27 mouse cellular contexts compared by ENCODE assay signal in the genomic region with DNA sequence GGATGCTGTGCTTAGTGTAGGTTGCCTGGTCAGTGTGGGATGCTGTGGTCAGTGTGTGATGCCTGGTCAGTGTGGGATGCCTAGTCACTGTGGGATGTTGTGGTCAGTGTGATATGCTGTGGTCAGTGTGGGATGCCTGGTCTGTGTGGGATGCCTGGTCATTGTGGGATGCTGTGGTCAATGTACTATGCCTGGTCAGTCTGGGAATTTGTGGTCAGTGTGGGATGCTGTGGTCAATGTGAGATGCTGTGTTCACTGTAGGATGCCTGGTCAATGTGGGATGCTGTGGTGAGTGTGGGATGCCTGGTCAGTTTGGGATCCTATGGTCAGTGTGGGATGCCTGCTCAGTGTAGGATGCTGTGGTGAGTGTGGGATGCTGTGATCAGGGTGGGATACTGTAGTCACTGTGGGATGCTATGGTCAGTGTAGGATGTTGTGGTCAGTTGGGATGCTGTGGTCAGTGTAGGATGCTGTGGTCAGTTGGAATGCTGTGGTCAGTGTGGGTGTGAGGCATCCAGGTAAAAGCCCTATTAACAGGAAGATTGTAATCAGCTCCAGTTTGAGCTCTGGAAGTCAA. TPM values are rescaled to one million over a fixed set of nuclear protein-coding genes. Genes with fewer than 3 reads are reported as not detected.
DNase-seq lines count a peak whose midpoint lies in the region; ATAC-seq and TF ChIP-seq lines count a peak whose summit lies in the region.
"Had no signal": no experiment of that assay in that cellular context is flagged by ENCODE, and none has a peak within 500 bp of the region (broad histone marks: within the 10 kb centered on the region; RNA-seq: fewer than 3 reads in every experiment).

No protein-coding gene starts in this region.

- no peaks in the 10 kb centered on the region for H3K4me1 ChIP-seq in heart, embryonic 12.5 days (replicated peaks)
- no peaks in the 10 kb centered on the region for H3K4me1 ChIP-seq in midbrain, embryonic 13.5 days (replicated peaks)
- no peaks in the 10 kb centered on the region for H3K4me1 ChIP-seq in midbrain, embryonic 10.5 days
- H3K4me1 ChIP-seq in G1E (ENCODE audit: insufficient read depth, low read depth, low read length) = no peaks in the 10 kb centered on the region
- peaks cover 2% of the 10 kb centered on the region for H3K4me1 ChIP-seq in embryonic facial prominence, embryonic 13.5 days
- H3K4me1 ChIP-seq: limb, embryonic 10.5 days; limb, embryonic 15.5 days; liver, embryonic 15.5 days; midbrain, embryonic 15.5 days; neural tube, embryonic 12.5 days had no signal

- 0 out of 2 replicates have a peak, but pooled peaks have one; percentile 25 for ATAC-seq in heart, embryonic 12.5 days (ENCODE audit: insufficient number of reproducible peaks, low FRiP score)
- peak; percentile 40; the same call in 1 of the 2 replicates for ATAC-seq in midbrain, embryonic 13.5 days
- ATAC-seq in G1E (ENCODE audit: extremely low read depth, insufficient number of reproducible peaks, low FRiP score, poor library complexity, severe bottlenecking) = no peak
- ATAC-seq in embryonic facial prominence, embryonic 13.5 days (ENCODE audit: insufficient number of reproducible peaks, insufficient read depth, low FRiP score, low TSS enrichment, low read depth) = 0 out of 2 replicates have a peak, but pooled peaks have one; percentile 43
- ATAC-seq: forebrain, embryonic 14.5 days; intestine, postnatal 0 days; midbrain, embryonic 15.5 days had no signal

- H3K9me3 ChIP-seq in heart, embryonic 12.5 days (replicated peaks) = no peaks in the 10 kb centered on the region
- H3K9me3 ChIP-seq in midbrain, embryonic 13.5 days = no peaks in the 10 kb centered on the region
- no peaks in the 10 kb centered on the region for H3K9me3 ChIP-seq in midbrain, embryonic 10.5 days (replicated peaks)
- peaks cover 33% of the 10 kb centered on the region for H3K9me3 ChIP-seq in G1E (replicated peaks)
- no peaks in the 10 kb centered on the region for H3K9me3 ChIP-seq in embryonic facial prominence, embryonic 13.5 days
- H3K9me3 ChIP-seq: limb, embryonic 10.5 days; limb, embryonic 15.5 days; liver, embryonic 15.5 days; midbrain, embryonic 15.5 days; neural tube, embryonic 12.5 days had no signal

- intact Hi-C loops in heart, postnatal 14 days (cut with DNase I) = no loop called here

- TF ChIP-seq CTCF in G1E (IDR thresholded peaks at IDR 0.05; ENCODE audit: low read depth, low read length) = no peak

- no peak overlapping the region for H3K27ac ChIP-seq in heart, embryonic 12.5 days (ENCODE audit: poor library complexity, severe bottlenecking)
- H3K27ac ChIP-seq in midbrain, embryonic 13.5 days = no peak overlapping the region
- no peak overlapping the region for H3K27ac ChIP-seq in midbrain, embryonic 10.5 days (replicated peaks)
- H3K27ac ChIP-seq in embryonic facial prominence, embryonic 13.5 days = no peak overlapping the region
- H3K27ac ChIP-seq: hindbrain, embryonic 14.5 days; limb, embryonic 15.5 days; liver, embryonic 15.5 days; midbrain, embryonic 15.5 days; neural tube, embryonic 12.5 days had no signal

- no peak overlapping the region for H3K9ac ChIP-seq in heart, embryonic 12.5 days
- H3K9ac ChIP-seq in midbrain, embryonic 13.5 days (replicated peaks) = no peak overlapping the region
- no peak overlapping the region for H3K9ac ChIP-seq in embryonic facial prominence, embryonic 13.5 days
- H3K9ac ChIP-seq: hindbrain, embryonic 14.5 days; limb, embryonic 15.5 days; liver, embryonic 15.5 days; midbrain, embryonic 15.5 days; neural tube, embryonic 12.5 days had no signal

- no peak overlapping the region for H3K4me2 ChIP-seq in heart, embryonic 12.5 days
- H3K4me2 ChIP-seq in midbrain, embryonic 13.5 days (replicated peaks) = no peak overlapping the region
- no peak overlapping the region for H3K4me2 ChIP-seq in embryonic facial prominence, embryonic 13.5 days
- H3K4me2 ChIP-seq: hindbrain, embryonic 14.5 days; limb, embryonic 15.5 days; liver, embryonic 15.5 days; midbrain, embryonic 15.5 days; neural tube, embryonic 12.5 days had no signal

- no peaks in the 10 kb centered on the region for H3K36me3 ChIP-seq in heart, embryonic 12.5 days
- no peaks in the 10 kb centered on the region for H3K36me3 ChIP-seq in midbrain, embryonic 13.5 days
- no peaks in the 10 kb centered on the region for H3K36me3 ChIP-seq in midbrain, embryonic 10.5 days
- no peaks in the 10 kb centered on the region for H3K36me3 ChIP-seq in G1E (replicated peaks)
- H3K36me3 ChIP-seq in embryonic facial prominence, embryonic 13.5 days = no peaks in the 10 kb centered on the region
- H3K36me3 ChIP-seq: limb, embryonic 10.5 days; limb, embryonic 15.5 days; liver, embryonic 15.5 days; midbrain, embryonic 15.5 days; neural tube, embryonic 12.5 days had no signal

- no peak overlapping the region for H3K4me3 ChIP-seq in heart, embryonic 12.5 days
- H3K4me3 ChIP-seq in midbrain, embryonic 13.5 days (replicated peaks) = no peak overlapping the region
- H3K4me3 ChIP-seq in midbrain, embryonic 10.5 days = no peak overlapping the region
- H3K4me3 ChIP-seq in G1E (ENCODE audit: low read depth, low read length) = peak overlapping the region; percentile 17; the same call in 1 of the 2 replicates
- H3K4me3 ChIP-seq in embryonic facial prominence, embryonic 13.5 days = no peak overlapping the region
- H3K4me3 ChIP-seq: limb, embryonic 10.5 days; limb, embryonic 15.5 days; liver, embryonic 15.5 days; midbrain, embryonic 15.5 days; neural tube, embryonic 12.5 days had no signal

- no peak for DNase-seq in heart, postnatal 14 days
- no peak for DNase-seq in midbrain, embryonic 10.5 days (ENCODE audit: low spot score)
- DNase-seq in G1E (ENCODE audit: low spot score) = no peak
- DNase-seq in urinary bladder, postnatal 36 days (ENCODE audit: low spot score in 2 of 2) = no peak
- DNase-seq in adrenal gland, postnatal 36 days = no peak
- DNase-seq: adrenal gland, postnatal 14 days; cerebellum, adult 8-10 months; cerebellum, postnatal 25 days; gastrocnemius, postnatal 14 days; heart, postnatal 36 days; kidney, adult 9 months; kidney, postnatal 10 days; layer of hippocampus, adult 9-11 months; lung, postnatal 36 days; right cerebral cortex, postnatal 4 days had no signal

- no peaks in the 10 kb centered on the region for H3K27me3 ChIP-seq in heart, embryonic 12.5 days (replicated peaks)
- H3K27me3 ChIP-seq in midbrain, embryonic 13.5 days = no peaks in the 10 kb centered on the region
- no peaks in the 10 kb centered on the region for H3K27me3 ChIP-seq in midbrain, embryonic 10.5 days (ENCODE audit: low read depth, poor library complexity, severe bottlenecking)
- no peaks in the 10 kb centered on the region for H3K27me3 ChIP-seq in G1E (ENCODE audit: insufficient read depth, low read length)
- no peaks in the 10 kb centered on the region for H3K27me3 ChIP-seq in embryonic facial prominence, embryonic 13.5 days
- H3K27me3 ChIP-seq: limb, embryonic 15.5 days; liver, embryonic 15.5 days; midbrain, embryonic 15.5 days; neural tube, embryonic 12.5 days had no signal

RNA-seq across cellular contexts. Expression of gene Tmem26, which starts 27.6 kb away (rescaled TPM):
- 6.3 and 6.8 TPM in 2 replicates for polyA plus RNA-seq in heart, embryonic 12.5 days (2016; fragmentation: Nextera tagmentation; extraction: Ambion mirVana)
- under 1 TPM; 0.33 to 0.41 TPM for total RNA-seq in heart, postnatal 14 days (2021)
- polyA plus RNA-seq in midbrain, embryonic 13.5 days (2015; fragmentation: Nextera tagmentation; extraction: Ambion mirVana) = 2.7 and 3.0 TPM in 2 replicates
- polyA plus RNA-seq in midbrain, embryonic 10.5 days (2016; fragmentation: Nextera tagmentation; extraction: Ambion mirVana) = 1.5 and 2.2 TPM in 2 replicates
- not detected in 2 replicates for total RNA-seq in G1E (2014; fragmentation: Nextera tagmentation)
- 0.11 and 0.29 TPM in 2 replicates for total RNA-seq in G1E (2017)
- not detected in 2 replicates for polyA plus RNA-seq in G1E (2012)
- 77.8 and 80.4 TPM in 2 replicates for polyA plus RNA-seq in embryonic facial prominence, embryonic 13.5 days (2015; fragmentation: Nextera tagmentation; extraction: Ambion mirVana)
- total RNA-seq in adrenal gland, postnatal 36 days (2021) = 1 to 10 TPM; 4.2 to 7.9 TPM
- total RNA-seq: MEL had no signal

Comparison
In these comparisons a context has a peak if more than half of its experiments do, and no peak if none do; other contexts are left out.
1. RNA of gene Tmem26, which starts 27.6 kb away (polyA plus RNA-seq): 77.8 to 80.4 TPM in embryonic facial prominence, embryonic 13.5 days; 6.3 to 6.8 TPM in heart, embryonic 12.5 days, 2.7 to 3.0 TPM in midbrain, embryonic 13.5 days, 1.5 to 2.2 TPM in midbrain, embryonic 10.5 days and not detected in G1E; every median in the first group is over 10 times any median in the second.